14 mouse cellular contexts compared by ENCODE assay signal in the genomic region with DNA sequence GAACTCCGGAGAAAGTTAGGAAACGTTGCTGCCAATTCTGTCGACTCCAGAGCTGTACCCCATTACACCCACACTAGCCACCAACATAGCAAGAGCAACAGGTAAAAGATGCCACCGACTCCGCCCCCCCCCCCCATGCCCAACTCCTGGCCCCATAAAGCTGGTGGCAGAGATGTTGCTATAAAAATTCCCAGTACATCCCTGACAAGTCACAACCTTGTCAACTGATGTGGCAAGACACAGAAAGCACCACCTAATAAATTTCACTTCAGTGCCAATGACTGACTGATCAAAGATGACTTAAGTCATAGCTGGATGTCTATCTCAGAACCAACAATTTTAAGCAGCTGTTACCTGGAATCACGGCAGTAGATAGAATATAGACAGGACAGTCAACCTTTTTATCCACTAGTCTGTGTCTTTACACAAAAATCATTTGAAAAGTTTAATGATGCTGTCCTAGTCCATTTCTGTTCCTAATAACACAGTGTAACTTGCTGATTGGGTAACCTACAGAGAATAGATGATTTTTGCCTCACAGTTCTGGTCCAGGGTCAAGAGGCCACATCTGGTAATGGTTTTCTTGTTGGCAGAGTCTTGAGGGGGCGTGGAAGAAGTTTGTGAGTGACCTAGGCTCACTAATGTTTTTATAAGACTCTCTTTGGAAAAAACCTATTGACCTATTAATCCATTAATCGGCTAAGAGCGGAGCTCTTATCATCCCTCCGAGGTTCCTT.
DNase-seq lines count a peak whose midpoint lies in the region; ATAC-seq and TF ChIP-seq lines count a peak whose summit lies in the region.
"Had no signal": no experiment of that assay in that cellular context is flagged by ENCODE, and none has a peak within 500 bp of the region (broad histone marks: within the 10 kb centered on the region; RNA-seq: fewer than 3 reads in every experiment).

No protein-coding gene starts in this region.

- H3K36me3 ChIP-seq in heart, postnatal 0 days (replicated peaks; ENCODE audit: control insufficient read depth, insufficient read depth, low read length) = no peaks in the 10 kb centered on the region
- H3K36me3 ChIP-seq in limb, embryonic 10.5 days = no peaks in the 10 kb centered on the region
- H3K36me3 ChIP-seq: hindbrain, embryonic 15.5 days; kidney, embryonic 15.5 days had no signal

- TF ChIP-seq EP300 in heart, postnatal 0 days (IDR thresholded peaks at IDR 0.05; ENCODE audit: low read depth) = no peak

- DNase-seq in heart, postnatal 0 days (ENCODE audit: low spot score) = no peak
- DNase-seq in heart, adult 9 months (ENCODE audit: low spot score in 2 of 2) = no peak
- peak; percentile 73 for DNase-seq in embryo, embryonic 9.5 days (ENCODE audit: extremely low spot score)
- DNase-seq in limb, embryonic 10.5 days (ENCODE audit: low spot score) = peak; percentile 68
- peak; percentile 66 for DNase-seq in mesoderm, embryonic 11.5 days (ENCODE audit: low read depth, low spot score)
- no peak for DNase-seq in adrenal gland, postnatal 4 days (ENCODE audit: low spot score in 2 of 2)
- no peak for DNase-seq in kidney, postnatal 14 days
- DNase-seq: adrenal gland, postnatal 10 days; cerebellum, postnatal 36 days; retina, postnatal 1 day had no signal

- 55% methylated on average over 10 of the region's 10 CpGs for WGBS in heart, postnatal 0 days
- WGBS in limb, embryonic 10.5 days = 12% methylated on average over 10 of the region's 10 CpGs

- H3K27ac ChIP-seq in heart, postnatal 0 days (ENCODE audit: low read depth) = no peak overlapping the region
- H3K27ac ChIP-seq in limb, embryonic 10.5 days = peak overlapping the region; percentile 51
- H3K27ac ChIP-seq: hindbrain, embryonic 15.5 days; kidney, embryonic 15.5 days; liver, embryonic 14.5 days had no signal

- H3K27me3 ChIP-seq in heart, postnatal 0 days (ENCODE audit: control insufficient read depth, insufficient read depth, low read length) = no peaks in the 10 kb centered on the region
- no peaks in the 10 kb centered on the region for H3K27me3 ChIP-seq in limb, embryonic 10.5 days (ENCODE audit: low read depth, poor library complexity, severe bottlenecking)
- H3K27me3 ChIP-seq: hindbrain, embryonic 15.5 days; kidney, embryonic 15.5 days had no signal

- no peak overlapping the region for H3K9ac ChIP-seq in heart, postnatal 0 days (replicated peaks; ENCODE audit: low read depth, low read length)
- H3K9ac ChIP-seq: hindbrain, embryonic 15.5 days; kidney, embryonic 15.5 days; liver, embryonic 14.5 days had no signal

- peak overlapping the region; percentile 51 for H3K4me2 ChIP-seq in heart, postnatal 0 days (ENCODE audit: low read depth, low read length)
- H3K4me2 ChIP-seq: hindbrain, embryonic 15.5 days; midbrain, embryonic 11.5 days had no signal

- no peak for ATAC-seq in heart, postnatal 0 days (ENCODE audit: insufficient read depth, low read depth)

- H3K9me3 ChIP-seq in heart, postnatal 0 days (replicated peaks; ENCODE audit: control insufficient read depth, low read length) = no peaks in the 10 kb centered on the region
- no peaks in the 10 kb centered on the region for H3K9me3 ChIP-seq in limb, embryonic 10.5 days (replicated peaks)
- H3K9me3 ChIP-seq: hindbrain, embryonic 15.5 days; kidney, embryonic 15.5 days had no signal

- H3K4me3 ChIP-seq in heart, postnatal 0 days (ENCODE audit: low read depth, low read length) = no peak overlapping the region
- peak overlapping the region; percentile 36 for H3K4me3 ChIP-seq in limb, embryonic 10.5 days
- H3K4me3 ChIP-seq: hindbrain, embryonic 15.5 days; kidney, embryonic 15.5 days had no signal

- peaks cover 9% of the 10 kb centered on the region; the same call in 1 of the 2 replicates for H3K4me1 ChIP-seq in heart, postnatal 0 days (ENCODE audit: control insufficient read depth, insufficient read depth)
- H3K4me1 ChIP-seq in limb, embryonic 10.5 days = peaks cover 26% of the 10 kb centered on the region
- H3K4me1 ChIP-seq: hindbrain, embryonic 15.5 days had no signal

- TF ChIP-seq CTCF in heart, postnatal 0 days (IDR thresholded peaks at IDR 0.05; ENCODE audit: low read depth) = no peak

Comparison
In these comparisons a context has a peak if more than half of its experiments do, and no peak if none do; other contexts are left out.
1. DNase-seq: peak in embryo, embryonic 9.5 days (single experiment), limb, embryonic 10.5 days (single experiment) and mesoderm, embryonic 11.5 days (single experiment); none in heart, postnatal 0 days (single experiment), heart, adult 9 months (0 of 2), adrenal gland, postnatal 4 days (0 of 2) and kidney, postnatal 14 days (single experiment).